Mouse (Mus musculus) heart, embryonic 16.5 days (tissue): Measurements from ENCODE around the gene Kif17. TPM values are rescaled to one million over a fixed set of nuclear protein-coding genes. Genes with fewer than 3 reads are reported as not detected.
A peak's percentile ranks its signal among the peaks of the same experiment; 100 is the strongest.

ENCODE experiments used
- ATAC-seq: fragments of 200-750 bp; cut with Nextera tagmentation; replicated peaks from 2 replicates; pipeline ENCODE4 v1.8.0; 2017; ENCODE audit warnings: moderate number of reproducible peaks; ENCODE audit not compliant: insufficient read depth, low FRiP score; ENCODE audit errors: extremely low read depth
- H3K27ac ChIP-seq: fragments of 300-500 bp; sonication (generic); 2 replicates; pipeline ENCODE4 v1.5.1; 2014; ENCODE audit warnings: mild to moderate bottlenecking, low read length, control low read depth, moderate library complexity
- H3K27me3 ChIP-seq: fragments of 300-500 bp; sonication (generic); 2 replicates; pipeline ENCODE4 v1.6.1; 2014; ENCODE audit warnings: low read length, mixed read lengths; ENCODE audit not compliant: control insufficient read depth, insufficient read depth
- H3K36me3 ChIP-seq: fragments of 300-500 bp; sonication (generic); 2 replicates; pipeline ENCODE4 v1.6.1; 2014; ENCODE audit not compliant: control insufficient read depth, insufficient read depth
- H3K4me1 ChIP-seq: fragments of 300-500 bp; sonication (generic); 2 replicates; pipeline ENCODE4 v1.6.1; 2014; ENCODE audit warnings: low read length, mixed read lengths; ENCODE audit not compliant: control insufficient read depth, insufficient read depth
- H3K4me2 ChIP-seq: fragments of 300-500 bp; sonication (generic); 2 replicates; pipeline ENCODE4 v1.6.1; 2014; ENCODE audit warnings: low read depth, mild to moderate bottlenecking, control low read depth, low read length
- H3K4me3 ChIP-seq: fragments of 300-500 bp; sonication (generic); 2 replicates; pipeline ENCODE4 v1.5.1; 2014; ENCODE audit warnings: mild to moderate bottlenecking, control low read depth, low read length
- H3K9ac ChIP-seq: fragments of 300-500 bp; sonication (generic); 2 replicates; pipeline ENCODE4 v1.6.1; 2014; ENCODE audit warnings: low read length, control low read depth
- H3K9me3 ChIP-seq: fragments of 300-500 bp; sonication (generic); replicated peaks from 2 replicates; pipeline ENCODE4 v1.6.1; 2016; ENCODE audit warnings: low read length; ENCODE audit not compliant: control insufficient read depth
- whole genome bisulfite sequencing: fragments of 180-500 bp; shearing (Covaris S2); extraction: QIAGEN DNeasy Blood & Tissue Kit; methylation state at CpG from one replicate; pipeline ENCODE4 v1.1.7; 2014; 5-methylcytosine and 5-hydroxymethylcytosine counted together
- polyA plus RNA-seq: library from polyadenylated mRNA; unstranded; fragments of >200 nt; fragmentation: Nextera tagmentation; extraction: Ambion mirVana; gene quantifications from 2 replicates; pipeline ENCODE4 v1.2.1, GENCODE M21; 2015

The Kif17 gene
- polyA plus RNA-seq, 1 experiment from 2014 or later, result 0.68 TPM

DNA sequence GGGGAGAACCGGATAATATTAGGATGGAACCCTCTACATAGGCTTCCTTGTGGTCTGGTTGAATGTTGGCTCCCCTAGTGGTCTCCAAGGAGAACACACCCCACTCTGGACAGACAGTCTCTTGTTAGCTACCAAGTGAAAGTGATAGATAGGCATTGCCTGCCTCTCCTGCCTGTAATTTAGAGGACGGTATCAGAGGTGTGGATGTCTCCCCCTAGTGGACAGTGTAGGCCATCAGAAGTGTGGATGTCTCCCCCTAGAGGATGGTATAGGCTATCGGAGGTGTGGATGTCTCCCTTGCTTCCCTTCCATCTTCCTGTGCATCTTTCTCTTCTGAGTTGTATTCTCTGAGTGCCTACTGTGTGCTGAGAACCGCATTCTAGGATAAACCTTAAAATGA lies 32.6 kb downstream of the Kif17 start:
- Histone ChIP-seq H3K4me2 (no peak overlapping the region), H3K4me3 (no peak overlapping the region), H3K27ac (no peak overlapping the region), H3K9me3 (no peaks in the 10 kb centered on the region), H3K4me1 (no peaks in the 10 kb centered on the region), H3K27me3 (no peaks in the 10 kb centered on the region), H3K9ac (no peak overlapping the region), H3K36me3 (no peaks in the 10 kb centered on the region)
- 26% methylated on average over 4 of the region's 4 CpGs for WGBS
- peak; percentile 38 for ATAC-seq

DNA sequence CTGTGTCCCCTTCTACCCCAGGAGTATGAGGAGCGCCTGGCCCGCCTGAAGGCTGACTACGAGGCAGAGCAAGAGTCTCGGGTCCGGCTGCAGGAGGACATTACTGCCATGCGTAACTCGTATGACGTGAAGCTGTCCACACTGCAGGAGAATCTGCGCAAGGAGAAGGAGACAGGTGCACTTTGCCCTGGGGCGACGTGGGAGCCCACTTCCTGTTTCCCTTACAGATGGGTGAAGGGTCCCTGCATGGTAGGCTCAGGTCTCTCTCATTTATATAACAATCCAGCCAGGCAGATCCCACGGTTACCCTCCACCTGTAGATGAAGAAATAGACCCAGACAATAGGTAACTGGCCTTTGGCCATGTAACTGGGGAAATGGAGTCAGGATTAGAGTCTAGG lies 36.2 kb downstream of the Kif17 start:
- Histone ChIP-seq H3K9ac (no peak overlapping the region), H3K4me2 (no peak overlapping the region), H3K27me3 (no peaks in the 10 kb centered on the region), H3K36me3 (no peaks in the 10 kb centered on the region), H3K4me3 (no peak overlapping the region), H3K27ac (no peak overlapping the region), H3K4me1 (no peaks in the 10 kb centered on the region), H3K9me3 (no peaks in the 10 kb centered on the region)
- 80% methylated on average over 12 of the region's 12 CpGs for WGBS
- no peak for ATAC-seq

DNA sequence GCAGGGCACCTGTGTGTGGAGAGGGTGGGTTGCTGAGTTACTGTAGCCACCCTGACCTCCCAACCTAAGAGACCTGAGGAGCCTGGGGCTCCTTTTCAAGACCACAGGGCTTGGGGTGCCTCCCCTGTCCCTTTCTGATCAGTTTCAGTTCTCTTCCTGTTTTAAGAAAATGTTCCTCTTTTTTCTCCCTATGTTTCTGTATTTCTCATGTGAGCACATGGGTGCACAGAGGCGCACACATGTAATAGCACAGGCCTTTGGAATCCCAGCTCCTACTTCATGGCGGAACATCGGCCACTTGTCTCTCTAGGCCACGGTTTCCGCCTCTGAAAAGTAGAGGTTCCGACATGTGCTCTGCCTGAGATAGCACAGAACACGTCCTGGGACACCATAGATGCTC lies 38.5 kb downstream of the Kif17 start:
- ATAC-seq, result no peak
- H3K4me2 ChIP-seq, result no peak overlapping the region
- WGBS, result 75% methylated on average over 7 of the region's 7 CpGs

DNA sequence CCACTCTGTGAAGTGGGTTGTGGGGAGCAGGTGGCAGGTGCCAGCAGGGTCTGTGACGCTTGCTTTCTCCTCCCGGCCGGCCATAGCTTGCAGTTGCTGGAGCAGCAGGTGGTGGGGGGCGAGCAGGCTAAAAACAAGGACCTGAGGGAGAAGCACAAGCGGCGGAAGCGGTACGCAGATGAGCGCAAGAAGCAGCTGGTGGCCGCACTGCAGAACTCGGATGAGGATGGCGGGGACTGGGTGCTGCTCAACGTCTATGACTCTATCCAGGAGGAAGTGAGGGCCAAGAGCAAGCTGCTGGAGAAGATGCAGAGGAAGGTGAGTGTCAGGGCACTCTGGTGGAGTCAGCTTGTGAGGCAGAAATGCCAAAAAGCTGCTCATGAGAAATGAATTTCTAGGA lies 41.8 kb downstream of the Kif17 start:
- H3K9ac ChIP-seq, result no peak overlapping the region
- no peak overlapping the region for H3K4me3 ChIP-seq
- no peak overlapping the region for H3K27ac ChIP-seq
- H3K9me3 ChIP-seq, result no peaks in the 10 kb centered on the region
- H3K4me1 ChIP-seq, result no peaks in the 10 kb centered on the region
- no peak overlapping the region for H3K4me2 ChIP-seq
- 83% methylated on average over 13 of the region's 13 CpGs for WGBS
- ATAC-seq, result no peak
- no peaks in the 10 kb centered on the region for H3K27me3 ChIP-seq
- H3K36me3 ChIP-seq, result no peaks in the 10 kb centered on the region

More for the DNA sequence above, 38.5 kb downstream of the Kif17 start:
- Histone ChIP-seq H3K4me3 (no peak overlapping the region), H3K9me3 (no peaks in the 10 kb centered on the region), H3K27me3 (no peaks in the 10 kb centered on the region), H3K36me3 (no peaks in the 10 kb centered on the region), H3K4me1 (no peaks in the 10 kb centered on the region), H3K9ac (no peak overlapping the region), H3K27ac (no peak overlapping the region)

DNA sequence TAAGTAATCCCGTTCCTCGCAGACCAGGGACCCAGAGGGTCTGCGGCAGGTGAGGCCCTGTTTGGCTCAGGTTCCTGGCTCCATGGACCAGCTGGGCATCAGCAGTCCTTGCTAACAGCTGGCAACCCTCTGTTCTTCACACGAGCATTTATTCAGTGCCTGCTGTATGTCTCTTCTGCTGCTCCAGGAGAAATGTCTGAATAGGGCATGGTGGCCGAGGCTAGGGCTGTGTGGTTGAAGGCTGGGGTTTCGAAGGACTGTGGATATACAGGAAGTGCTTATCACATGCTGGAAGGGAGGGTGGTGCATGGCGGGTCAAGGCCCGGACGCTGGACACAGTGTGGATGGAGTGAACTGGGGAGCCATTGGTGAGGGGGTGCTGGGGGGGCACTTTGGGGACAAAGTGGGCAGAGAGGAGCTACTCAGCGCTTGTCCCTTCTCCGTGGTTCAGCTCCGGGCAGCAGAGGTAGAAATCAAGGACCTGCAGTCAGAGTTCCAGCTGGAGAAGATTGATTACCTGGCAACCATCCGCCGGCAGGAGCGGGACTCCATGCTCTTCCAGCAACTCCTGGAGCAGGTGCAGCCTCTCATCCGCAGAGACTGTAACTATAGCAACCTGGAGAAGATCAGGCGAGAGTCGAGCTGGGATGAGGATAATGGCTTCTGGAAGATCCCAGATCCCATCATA lies 43.2 kb downstream of the Kif17 start:
- Histone ChIP-seq H3K36me3 (no peaks in the 10 kb centered on the region), H3K27me3 (no peaks in the 10 kb centered on the region), H3K4me3 (no peak overlapping the region), H3K9me3 (no peaks in the 10 kb centered on the region), H3K27ac (no peak overlapping the region), H3K4me1 (no peaks in the 10 kb centered on the region), H3K9ac (no peak overlapping the region), H3K4me2 (no peak overlapping the region)
- 77% methylated on average over 18 of the region's 18 CpGs for WGBS
- ATAC-seq, result no peak

DNA sequence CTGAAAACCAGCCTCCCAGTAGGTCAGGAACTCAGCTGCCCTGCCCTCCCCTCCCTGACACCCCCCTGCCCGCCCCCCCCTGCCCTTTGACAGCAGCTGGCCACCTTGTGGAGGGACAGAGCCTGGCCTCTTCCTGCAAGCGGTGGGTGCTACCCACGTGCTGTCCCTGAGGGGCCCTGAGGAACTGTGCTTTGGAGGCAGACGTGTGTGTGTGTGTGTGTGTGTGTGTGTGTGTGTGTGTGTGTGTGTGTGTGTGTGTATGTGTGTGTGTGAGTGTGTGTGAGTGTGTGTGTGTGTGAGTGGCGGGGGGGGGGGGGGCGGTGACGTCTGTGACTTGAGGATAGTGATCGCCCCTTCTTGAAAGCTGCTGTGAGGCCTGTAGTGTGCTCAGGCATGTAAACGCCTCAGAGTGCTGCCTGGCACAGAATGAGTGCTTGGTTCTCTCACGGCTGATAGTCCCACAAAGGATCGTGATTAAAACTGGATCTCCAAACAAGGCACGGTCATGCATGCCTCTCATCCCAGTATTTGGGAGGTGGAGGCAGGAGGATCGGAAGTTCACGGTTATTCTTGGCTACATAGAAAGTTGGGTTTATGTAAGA lies 43.8 kb downstream of the Kif17 start:
- 74% methylated on average over 11 of the region's 14 CpGs for WGBS
- no peak overlapping the region for H3K27ac ChIP-seq
- H3K4me1 ChIP-seq, result no peaks in the 10 kb centered on the region
- ATAC-seq, result no peak
- no peak overlapping the region for H3K4me2 ChIP-seq
- no peaks in the 10 kb centered on the region for H3K9me3 ChIP-seq
- no peak overlapping the region for H3K4me3 ChIP-seq
- no peaks in the 10 kb centered on the region for H3K27me3 ChIP-seq
- H3K36me3 ChIP-seq, result no peaks in the 10 kb centered on the region
- no peak overlapping the region for H3K9ac ChIP-seq

DNA sequence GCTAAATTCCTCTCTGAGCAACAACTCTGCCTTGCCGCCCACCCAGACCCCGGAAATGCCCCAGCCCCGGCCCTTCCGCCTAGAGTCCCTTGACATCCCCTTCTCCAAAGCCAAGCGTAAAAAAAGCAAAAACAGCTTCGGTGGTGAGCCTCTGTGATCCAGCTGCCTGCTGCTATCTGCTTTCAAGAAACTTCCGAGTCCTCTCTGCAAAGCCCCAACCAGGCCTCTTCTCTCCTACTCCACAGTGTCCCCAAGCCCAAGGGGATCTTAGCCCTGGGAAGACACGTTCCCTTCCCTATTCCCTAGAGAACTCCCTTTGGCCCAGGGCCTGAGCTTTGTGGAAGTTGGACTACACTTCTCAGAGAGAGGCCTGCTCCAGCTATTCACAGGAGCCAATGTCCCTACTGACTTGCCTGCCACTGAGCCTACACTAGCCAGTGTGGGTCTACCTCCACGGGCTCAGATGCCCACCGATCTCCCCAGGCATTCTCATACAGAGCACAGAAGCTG lies 51.1 kb downstream of the Kif17 start:
- Histone ChIP-seq H3K27ac (no peak overlapping the region), H3K27me3 (no peaks in the 10 kb centered on the region), H3K4me3 (no peak overlapping the region), H3K9me3 (no peaks in the 10 kb centered on the region), H3K4me2 (no peak overlapping the region), H3K36me3 (no peaks in the 10 kb centered on the region), H3K4me1 (peaks cover 12% of the 10 kb centered on the region), H3K9ac (no peak overlapping the region)
- WGBS, result 74% methylated on average over 10 of the region's 10 CpGs
- ATAC-seq, result no peak

DNA sequence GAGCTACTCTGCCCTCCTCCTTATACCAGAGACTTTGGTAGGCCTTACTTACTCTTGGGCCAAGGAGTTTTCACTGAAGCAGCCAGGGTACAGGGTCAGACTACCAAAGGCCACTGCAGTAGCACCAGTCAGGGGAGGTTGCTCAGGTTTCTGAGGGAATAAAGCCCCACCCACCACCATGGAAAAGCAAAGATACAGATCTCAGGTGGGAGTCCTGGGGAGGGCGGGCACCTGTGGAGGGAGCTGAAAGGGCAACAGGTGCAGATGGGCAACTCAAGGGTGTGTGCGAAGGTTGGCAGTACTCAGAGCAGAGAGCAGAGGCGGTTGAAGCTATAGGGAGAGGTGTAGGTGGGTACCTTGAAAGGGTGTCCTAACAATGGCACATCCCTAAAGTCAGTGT lies 52.8 kb downstream of the Kif17 start:
- no peak overlapping the region for H3K4me3 ChIP-seq
- no peak overlapping the region for H3K4me2 ChIP-seq
- H3K27ac ChIP-seq, result no peak overlapping the region
- H3K36me3 ChIP-seq, result no peaks in the 10 kb centered on the region
- H3K9ac ChIP-seq, result no peak overlapping the region
- no peaks in the 10 kb centered on the region for H3K27me3 ChIP-seq
- no peak for ATAC-seq
- WGBS, result 89% methylated on average over 3 of the region's 3 CpGs
- peaks cover 12% of the 10 kb centered on the region for H3K4me1 ChIP-seq
- H3K9me3 ChIP-seq, result no peaks in the 10 kb centered on the region

DNA sequence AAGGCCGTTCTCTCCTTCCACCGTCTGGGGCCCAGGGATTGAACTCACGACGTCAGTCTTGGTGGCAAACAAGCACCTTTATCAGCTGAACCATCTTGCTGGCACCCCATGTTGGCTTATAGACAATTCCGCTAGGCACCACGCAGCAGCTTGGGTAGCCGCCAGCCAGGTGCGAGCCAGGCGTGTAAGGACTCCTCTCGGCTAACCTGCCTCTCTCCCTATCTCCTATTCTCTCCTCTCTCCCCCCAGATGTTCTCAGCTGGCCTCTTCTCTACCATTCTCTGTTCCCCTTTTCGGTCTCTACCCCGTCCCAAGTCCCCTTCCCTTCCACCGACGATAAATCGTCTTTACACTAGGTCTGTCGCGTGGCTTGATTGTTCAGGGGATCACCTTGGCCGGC lies 53.5 kb downstream of the Kif17 start:
- Histone ChIP-seq H3K36me3 (peaks cover 5% of the 10 kb centered on the region; the same call in 1 of the 2 replicates), H3K4me2 (peak overlapping the region; percentile 77), H3K4me3 (peak overlapping the region; percentile 71), H3K9me3 (no peaks in the 10 kb centered on the region), H3K9ac (peak overlapping the region; percentile 72), H3K4me1 (peaks cover 12% of the 10 kb centered on the region), H3K27me3 (no peaks in the 10 kb centered on the region), H3K27ac (peak overlapping the region; percentile 66)
- ATAC-seq, result no peak
- 13% methylated on average over 18 of the region's 18 CpGs for WGBS
